Mouse (Mus musculus): ENCODE measurements around the gene Prss2. TPM values are rescaled to one million over a fixed set of nuclear protein-coding genes. Genes with fewer than 3 reads are reported as not detected.

The Prss2 gene
- polyA plus RNA-seq, 1 experiment: 0.77 TPM

- Histone ChIP-seq H3K79me3 (ENCODE audit: low read depth) (no peaks in the 10 kb centered on the region), H3K36me3 (ENCODE audit: control insufficient read depth, insufficient read depth) (no peaks in the 10 kb centered on the region), H3ac (ENCODE audit: control insufficient read depth, insufficient read length, low read depth) (no peak overlapping the region), H3K27me3 (ENCODE audit: control insufficient read depth, insufficient read depth, insufficient read length) (no peaks in the 10 kb centered on the region), H3K79me2 (ENCODE audit: control insufficient read depth, insufficient read depth) (no peaks in the 10 kb centered on the region), H3K4me3 (ENCODE audit: insufficient read depth, poor library complexity, severe bottlenecking) (no peak overlapping the region)
- no peak for TF ChIP-seq MYOG (IDR thresholded peaks at IDR 0.05; ENCODE audit: control insufficient read depth, extremely low read depth, insufficient read length)
- no peak for TF ChIP-seq CEBPB (IDR thresholded peaks at IDR 0.05; ENCODE audit: low read depth)
- TF ChIP-seq MYOD1 (IDR thresholded peaks at IDR 0.05; ENCODE audit: control insufficient read depth, insufficient read length, low read depth): no peak
- no peak for TF ChIP-seq MAX (IDR thresholded peaks at IDR 0.05)
- no peak for TF ChIP-seq USF1 (IDR thresholded peaks at IDR 0.05; ENCODE audit: low read depth)
- TF ChIP-seq CTCF (IDR thresholded peaks at IDR 0.05; ENCODE audit: control insufficient read depth, insufficient read depth, insufficient read length): no peak
- no peak for TF ChIP-seq FOSL1 (IDR thresholded peaks at IDR 0.05; ENCODE audit: insufficient read depth, low read length, poor library complexity, severe bottlenecking)
Observed at GRCm38 (mm10) chr6:41556389-41556788, 34.8 kb downstream of the Prss2 start.

GRCm38 (mm10) chr6:41557468-41557867 is 35.9 kb downstream of the Prss2 start:
- no peak for TF ChIP-seq MYOG (IDR thresholded peaks at IDR 0.05; ENCODE audit: control insufficient read depth, extremely low read depth, insufficient read length)
- TF ChIP-seq FOSL1 (IDR thresholded peaks at IDR 0.05; ENCODE audit: insufficient read depth, low read length, poor library complexity, severe bottlenecking): no peak
- no peak for TF ChIP-seq USF1 (IDR thresholded peaks at IDR 0.05; ENCODE audit: low read depth)
- TF ChIP-seq MAX (IDR thresholded peaks at IDR 0.05): no peak
- no peak for TF ChIP-seq CTCF (IDR thresholded peaks at IDR 0.05; ENCODE audit: control insufficient read depth, insufficient read depth, insufficient read length)
- no peak for TF ChIP-seq MYOD1 (IDR thresholded peaks at IDR 0.05; ENCODE audit: control insufficient read depth, insufficient read length, low read depth)
- TF ChIP-seq CEBPB (IDR thresholded peaks at IDR 0.05; ENCODE audit: low read depth): no peak
- Histone ChIP-seq H3K79me2 (ENCODE audit: control insufficient read depth, insufficient read depth) (no peaks in the 10 kb centered on the region), H3K36me3 (ENCODE audit: control insufficient read depth, insufficient read depth) (no peaks in the 10 kb centered on the region), H3K4me3 (ENCODE audit: insufficient read depth, poor library complexity, severe bottlenecking) (no peak overlapping the region), H3K27me3 (ENCODE audit: control insufficient read depth, insufficient read depth, insufficient read length) (no peaks in the 10 kb centered on the region), H3K79me3 (ENCODE audit: low read depth) (no peaks in the 10 kb centered on the region), H3ac (ENCODE audit: control insufficient read depth, insufficient read length, low read depth) (no peak overlapping the region)

GRCm38 (mm10) chr6:41558271-41558670 is 36.7 kb downstream of the Prss2 start:
- H3K4me3 ChIP-seq (ENCODE audit: insufficient read depth, poor library complexity, severe bottlenecking): no peak overlapping the region
- H3ac ChIP-seq (ENCODE audit: control insufficient read depth, insufficient read length, low read depth): no peak overlapping the region

GRCm38 (mm10) chr6:41559331-41559730 is 37.7 kb downstream of the Prss2 start:
- H3K79me2 ChIP-seq (ENCODE audit: control insufficient read depth, insufficient read depth): no peaks in the 10 kb centered on the region
- no peak for TF ChIP-seq MAX (IDR thresholded peaks at IDR 0.05)
- TF ChIP-seq MYOD1 (IDR thresholded peaks at IDR 0.05; ENCODE audit: control insufficient read depth, insufficient read length, low read depth): no peak
- TF ChIP-seq CTCF (IDR thresholded peaks at IDR 0.05; ENCODE audit: control insufficient read depth, insufficient read depth, insufficient read length): no peak
- no peak for TF ChIP-seq MYOG (IDR thresholded peaks at IDR 0.05; ENCODE audit: control insufficient read depth, extremely low read depth, insufficient read length)
- no peak for TF ChIP-seq USF1 (IDR thresholded peaks at IDR 0.05; ENCODE audit: low read depth)
- TF ChIP-seq CEBPB (IDR thresholded peaks at IDR 0.05; ENCODE audit: low read depth): no peak
- TF ChIP-seq FOSL1 (IDR thresholded peaks at IDR 0.05; ENCODE audit: insufficient read depth, low read length, poor library complexity, severe bottlenecking): no peak

More at GRCm38 (mm10) chr6:41558271-41558670, 36.7 kb downstream of the Prss2 start:
- Histone ChIP-seq H3K79me3 (ENCODE audit: low read depth) (no peaks in the 10 kb centered on the region), H3K36me3 (ENCODE audit: control insufficient read depth, insufficient read depth) (no peaks in the 10 kb centered on the region), H3K79me2 (ENCODE audit: control insufficient read depth, insufficient read depth) (no peaks in the 10 kb centered on the region), H3K27me3 (ENCODE audit: control insufficient read depth, insufficient read depth, insufficient read length) (no peaks in the 10 kb centered on the region)
- TF ChIP-seq FOSL1 (IDR thresholded peaks at IDR 0.05; ENCODE audit: insufficient read depth, low read length, poor library complexity, severe bottlenecking) (no peak), USF1 (IDR thresholded peaks at IDR 0.05; ENCODE audit: low read depth) (no peak), MYOD1 (IDR thresholded peaks at IDR 0.05; ENCODE audit: control insufficient read depth, insufficient read length, low read depth) (peak; percentile 70), CEBPB (IDR thresholded peaks at IDR 0.05; ENCODE audit: low read depth) (no peak), CTCF (IDR thresholded peaks at IDR 0.05; ENCODE audit: control insufficient read depth, insufficient read depth, insufficient read length) (no peak), MAX (IDR thresholded peaks at IDR 0.05) (peak; percentile 57), MYOG (IDR thresholded peaks at IDR 0.05; ENCODE audit: control insufficient read depth, extremely low read depth, insufficient read length) (no peak)

DNA sequence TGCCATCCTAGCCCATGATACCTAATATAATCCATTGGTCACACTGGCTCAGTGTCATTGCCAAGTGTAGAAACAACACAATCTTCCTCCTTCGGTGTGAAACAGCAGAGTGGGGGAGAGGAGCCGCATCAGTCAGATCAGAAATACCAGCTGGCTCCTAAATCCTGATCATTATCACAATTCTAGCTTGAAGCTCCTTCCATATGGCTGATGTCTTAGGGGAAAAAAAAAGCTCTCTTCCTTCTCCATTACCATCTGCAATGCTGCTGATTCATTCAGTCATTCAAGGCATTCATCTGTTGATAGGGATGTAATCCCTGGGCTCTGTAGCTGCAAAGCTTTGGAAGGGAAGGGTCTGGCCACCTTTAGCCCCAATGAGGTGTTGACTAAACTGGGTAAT is 38.7 kb downstream of the Prss2 start:
- H3ac ChIP-seq (ENCODE audit: control insufficient read depth, insufficient read length, low read depth): no peak overlapping the region

More at GRCm38 (mm10) chr6:41559331-41559730, 37.7 kb downstream of the Prss2 start:
- no peak overlapping the region for H3K4me3 ChIP-seq (ENCODE audit: insufficient read depth, poor library complexity, severe bottlenecking)
- no peaks in the 10 kb centered on the region for H3K27me3 ChIP-seq (ENCODE audit: control insufficient read depth, insufficient read depth, insufficient read length)
- no peaks in the 10 kb centered on the region for H3K36me3 ChIP-seq (ENCODE audit: control insufficient read depth, insufficient read depth)
- H3K79me3 ChIP-seq (ENCODE audit: low read depth): no peaks in the 10 kb centered on the region
- H3ac ChIP-seq (ENCODE audit: control insufficient read depth, insufficient read length, low read depth): no peak overlapping the region

More for the DNA sequence above, 38.7 kb downstream of the Prss2 start:
- Histone ChIP-seq H3K27me3 (ENCODE audit: control insufficient read depth, insufficient read depth, insufficient read length) (no peaks in the 10 kb centered on the region), H3K36me3 (ENCODE audit: control insufficient read depth, insufficient read depth) (no peaks in the 10 kb centered on the region), H3K4me3 (ENCODE audit: insufficient read depth, poor library complexity, severe bottlenecking) (no peak overlapping the region), H3K79me3 (ENCODE audit: low read depth) (no peaks in the 10 kb centered on the region), H3K79me2 (ENCODE audit: control insufficient read depth, insufficient read depth) (no peaks in the 10 kb centered on the region)
- TF ChIP-seq MYOD1 (IDR thresholded peaks at IDR 0.05; ENCODE audit: control insufficient read depth, insufficient read length, low read depth): no peak
- no peak for TF ChIP-seq MYOG (IDR thresholded peaks at IDR 0.05; ENCODE audit: control insufficient read depth, extremely low read depth, insufficient read length)
- TF ChIP-seq CTCF (IDR thresholded peaks at IDR 0.05; ENCODE audit: control insufficient read depth, insufficient read depth, insufficient read length): no peak
- no peak for TF ChIP-seq CEBPB (IDR thresholded peaks at IDR 0.05; ENCODE audit: low read depth)
- TF ChIP-seq USF1 (IDR thresholded peaks at IDR 0.05; ENCODE audit: low read depth): no peak
- no peak for TF ChIP-seq FOSL1 (IDR thresholded peaks at IDR 0.05; ENCODE audit: insufficient read depth, low read length, poor library complexity, severe bottlenecking)
- TF ChIP-seq MAX (IDR thresholded peaks at IDR 0.05): no peak

Data from C2C12 (cell line).